Mouse (Mus musculus): ENCODE measurements at regions not wholly inside any gene's neighbourhood (a gene's known extent, or its start where the extent isn't known, plus 50 kb on each side); places are given as distances from the start of the nearest gene placed in this dataset.
"Not testable (repeated sequence)": the region's sequence is repeated elsewhere in the genome, so short reads cannot be mapped to it uniquely, and the experiment has no call there.

DNA sequence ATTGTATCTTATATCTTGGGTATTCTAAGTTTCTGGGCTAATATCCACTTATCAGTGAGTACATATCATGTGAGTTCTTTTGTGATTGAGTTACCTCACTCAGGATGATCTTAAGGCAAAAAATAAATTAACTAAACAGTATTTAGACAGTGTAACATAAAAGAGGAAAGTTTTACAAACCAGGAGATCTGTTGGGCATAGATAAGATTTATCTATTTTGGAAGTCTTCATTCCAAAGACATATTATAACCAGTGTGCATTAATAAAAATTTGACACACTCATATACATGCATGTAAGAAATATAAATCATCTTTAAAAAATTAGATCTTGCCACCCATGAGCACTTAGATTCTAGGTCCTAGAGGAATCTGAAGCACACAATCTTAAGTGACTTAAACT lies 343.9 kb upstream of the Fam174a start:
- H3K4me3 ChIP-seq: no peak overlapping the region
- no peak for ATAC-seq
- H3K27ac ChIP-seq: no peak overlapping the region
- no peaks in the 10 kb centered on the region for H3K36me3 ChIP-seq (ENCODE audit: poor library complexity, severe bottlenecking)
- H3K27me3 ChIP-seq: no peaks in the 10 kb centered on the region
- H3K9me3 ChIP-seq (replicated peaks): no peaks in the 10 kb centered on the region
- H3K4me1 ChIP-seq: no peaks in the 10 kb centered on the region
- H3K9ac ChIP-seq: no peak overlapping the region
- H3K4me2 ChIP-seq: no peak overlapping the region

DNA sequence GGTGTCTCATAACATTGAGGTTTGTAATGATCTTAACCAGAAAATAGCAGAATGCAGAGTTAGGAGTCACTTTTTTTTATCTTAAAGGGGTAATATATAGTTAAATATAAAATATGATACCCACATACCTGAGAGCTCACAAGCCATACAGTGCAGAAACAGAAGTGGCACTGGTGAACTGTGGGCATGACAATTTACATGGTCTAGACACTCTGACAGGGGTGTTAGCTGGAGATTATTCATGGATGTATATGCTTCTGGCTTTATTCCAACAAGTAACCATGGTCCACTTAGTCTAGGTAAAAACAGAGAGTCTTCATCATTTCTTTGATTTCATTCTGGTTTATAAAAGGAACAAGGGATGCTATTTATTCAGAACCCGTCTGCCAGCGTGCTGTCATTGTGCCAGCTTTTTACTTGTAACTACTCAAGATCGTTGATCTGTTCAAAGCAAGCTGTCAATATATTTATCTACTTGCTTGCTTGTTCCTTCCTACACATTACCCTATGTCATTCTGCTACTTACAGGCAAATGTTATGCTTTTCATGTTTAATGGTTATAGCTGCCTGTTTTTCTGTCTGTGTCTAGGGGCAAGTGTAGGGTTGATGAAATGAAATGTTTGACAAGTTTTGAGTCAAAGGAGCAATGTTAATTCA lies 343.2 kb upstream of the Fam174a start:
- 39% methylated on average over 3 of the region's 3 CpGs for WGBS
- Histone ChIP-seq H3K36me3 (ENCODE audit: poor library complexity, severe bottlenecking) (no peaks in the 10 kb centered on the region), H3K4me1 (no peaks in the 10 kb centered on the region), H3K9me3 (replicated peaks) (no peaks in the 10 kb centered on the region), H3K4me2 (no peak overlapping the region), H3K27ac (no peak overlapping the region), H3K4me3 (no peak overlapping the region), H3K27me3 (no peaks in the 10 kb centered on the region), H3K9ac (no peak overlapping the region)
- 0 out of 2 replicates have a peak, but pooled peaks have one; percentile 21 for ATAC-seq

DNA sequence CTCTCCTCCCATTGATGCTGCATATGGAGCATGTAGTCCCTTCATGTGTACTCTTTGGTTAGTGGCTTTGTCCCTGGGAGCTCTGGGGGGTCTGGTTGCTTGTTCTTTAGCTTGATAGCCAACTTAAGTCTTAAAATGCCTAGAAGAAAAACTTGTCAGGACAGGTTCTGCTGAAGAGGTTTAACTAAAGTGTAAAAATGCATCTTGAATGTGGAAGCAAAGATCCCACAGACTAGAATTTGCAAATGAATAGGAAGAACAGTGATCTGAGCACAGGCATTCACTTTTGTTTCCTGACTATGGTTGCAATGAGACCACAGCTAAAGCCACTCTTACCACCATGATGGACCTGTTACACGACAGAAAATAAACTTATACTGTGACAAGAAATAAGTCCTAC lies 320.1 kb upstream of the Fam174a start:
- no peak overlapping the region for H3K4me3 ChIP-seq
- no peak for ATAC-seq
- 0 out of 2 replicates have a peak, but pooled peaks cover 4% of the 10 kb centered on the region for H3K4me1 ChIP-seq
- H3K9ac ChIP-seq: no peak overlapping the region
- no peaks in the 10 kb centered on the region for H3K36me3 ChIP-seq (ENCODE audit: poor library complexity, severe bottlenecking)
- no peaks in the 10 kb centered on the region for H3K27me3 ChIP-seq
- 38% methylated on average over 1 of the region's 1 CpGs for WGBS
- H3K27ac ChIP-seq: no peak overlapping the region
- no peaks in the 10 kb centered on the region for H3K9me3 ChIP-seq (replicated peaks)
- no peak overlapping the region for H3K4me2 ChIP-seq

DNA sequence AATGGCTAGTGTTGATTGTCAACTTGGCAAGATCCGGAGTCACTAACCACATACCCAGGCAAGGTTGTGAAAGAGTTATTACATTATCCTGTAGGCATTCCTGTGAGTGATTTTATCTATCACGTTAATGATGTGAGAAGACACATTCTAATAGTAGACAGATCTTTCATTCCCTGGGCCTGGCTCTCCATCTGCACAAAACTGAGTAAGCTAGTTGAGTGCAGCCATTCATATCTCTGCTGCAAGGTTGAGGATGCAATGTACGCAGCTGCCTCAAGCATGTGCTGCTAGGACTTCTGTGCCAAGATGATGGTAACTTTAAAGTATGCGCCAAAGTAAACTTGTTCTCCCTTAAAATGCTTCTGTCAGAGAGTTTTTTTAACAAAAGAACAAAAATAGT lies 309.5 kb upstream of the Fam174a start:
- Histone ChIP-seq H3K4me3 (no peak overlapping the region), H3K4me1 (no peaks in the 10 kb centered on the region)
- no peak for ATAC-seq

DNA sequence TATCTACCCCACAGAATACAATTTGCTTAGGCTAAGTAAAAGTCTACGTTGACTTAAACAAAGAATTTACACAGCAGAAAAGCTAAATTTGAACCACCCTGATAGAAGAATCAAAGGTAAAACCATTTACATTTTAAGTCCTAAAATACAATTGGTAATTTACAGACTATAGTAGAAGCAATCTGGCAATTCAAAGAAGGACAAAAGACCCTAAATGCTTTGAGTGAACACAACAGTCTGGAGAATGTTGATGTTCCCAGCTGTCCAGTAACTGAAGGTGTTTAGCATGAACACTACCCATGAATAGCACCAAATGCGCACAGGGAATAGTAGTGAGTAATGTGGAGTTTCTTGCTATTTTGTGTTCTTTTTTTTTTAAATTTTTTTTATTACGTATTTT lies 282.8 kb upstream of the Fam174a start:
- no peaks in the 10 kb centered on the region for H3K4me1 ChIP-seq
- no peak overlapping the region for H3K4me2 ChIP-seq
- 83% methylated on average over 3 of the region's 3 CpGs for WGBS
- no peak overlapping the region for H3K4me3 ChIP-seq
- H3K9ac ChIP-seq: no peak overlapping the region
- H3K9me3 ChIP-seq (replicated peaks): no peaks in the 10 kb centered on the region
- no peak overlapping the region for H3K27ac ChIP-seq
- no peak for ATAC-seq
- no peaks in the 10 kb centered on the region for H3K27me3 ChIP-seq
- no peaks in the 10 kb centered on the region for H3K36me3 ChIP-seq (ENCODE audit: poor library complexity, severe bottlenecking)

More for the DNA sequence above, 309.5 kb upstream of the Fam174a start:
- Histone ChIP-seq H3K9ac (no peak overlapping the region), H3K4me2 (no peak overlapping the region), H3K9me3 (replicated peaks) (no peaks in the 10 kb centered on the region), H3K27ac (no peak overlapping the region), H3K27me3 (no peaks in the 10 kb centered on the region), H3K36me3 (ENCODE audit: poor library complexity, severe bottlenecking) (no peaks in the 10 kb centered on the region)
- WGBS: 91% methylated on average over 4 of the region's 4 CpGs

DNA sequence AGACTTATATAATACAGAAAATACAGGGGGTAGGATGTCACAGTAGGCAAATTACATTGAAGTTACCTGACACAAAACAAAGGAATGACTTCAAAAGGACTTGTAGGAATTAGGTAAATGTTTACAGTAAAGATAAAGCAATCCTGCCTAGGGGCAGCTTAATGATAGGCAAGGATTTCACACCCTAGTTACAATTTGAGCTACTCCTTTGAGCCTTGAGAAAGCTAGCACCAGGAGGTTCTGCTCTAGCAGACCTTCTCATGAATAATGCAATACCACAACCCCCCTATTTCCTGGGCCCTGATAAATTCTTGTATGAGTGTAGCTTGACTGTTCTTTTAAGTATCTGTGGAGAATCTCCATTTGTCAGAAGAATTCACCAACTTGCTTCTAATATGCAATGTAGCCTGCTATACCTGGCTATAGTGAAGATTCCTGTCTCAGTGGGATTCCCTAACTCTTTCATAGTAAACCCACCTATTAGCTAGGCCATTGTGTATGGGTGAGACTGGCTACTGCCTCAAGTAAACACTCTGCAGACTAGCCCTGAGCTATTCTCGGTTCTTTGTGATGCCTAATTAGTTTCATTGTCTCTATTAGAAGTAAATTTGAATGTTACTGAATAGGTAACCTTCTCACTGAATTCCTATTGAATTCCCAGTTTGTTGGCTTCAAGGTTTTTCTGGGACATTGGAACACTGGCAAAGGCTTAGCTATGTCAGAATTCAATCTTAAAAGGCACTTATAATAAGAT lies 279.6 kb upstream of the Fam174a start:
- H3K27me3 ChIP-seq; ATAC-seq; H3K27ac ChIP-seq; H3K9me3 ChIP-seq (replicated peaks); H3K9ac ChIP-seq; H3K4me1 ChIP-seq; H3K4me2 ChIP-seq; H3K36me3 ChIP-seq (ENCODE audit: poor library complexity, severe bottlenecking); H3K4me3 ChIP-seq: not testable (repeated sequence)
- 4% methylated on average over 1 of the region's 1 CpGs for WGBS

DNA sequence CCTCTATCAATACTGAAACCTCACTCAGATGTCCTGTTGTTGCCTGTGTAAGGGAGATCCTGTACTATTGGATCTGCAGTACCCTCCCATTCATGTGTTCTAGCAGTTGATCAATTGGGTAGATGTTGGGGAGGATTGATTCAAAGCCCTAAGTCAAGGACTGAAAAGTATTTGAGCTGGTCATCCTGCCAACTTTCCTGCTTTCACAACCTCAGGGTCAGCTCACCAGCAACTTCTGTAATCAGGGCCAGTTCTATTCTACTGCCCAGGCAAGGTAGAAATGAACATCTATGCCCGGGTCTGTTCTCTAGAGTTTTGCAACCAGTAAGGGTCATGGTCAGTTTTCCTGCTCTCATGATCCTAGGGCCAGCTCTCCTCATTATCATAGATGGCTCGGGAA lies 275.0 kb upstream of the Fam174a start:
- no peaks in the 10 kb centered on the region for H3K27me3 ChIP-seq
- no peak for ATAC-seq
- WGBS: 86% methylated on average over 2 of the region's 2 CpGs

DNA sequence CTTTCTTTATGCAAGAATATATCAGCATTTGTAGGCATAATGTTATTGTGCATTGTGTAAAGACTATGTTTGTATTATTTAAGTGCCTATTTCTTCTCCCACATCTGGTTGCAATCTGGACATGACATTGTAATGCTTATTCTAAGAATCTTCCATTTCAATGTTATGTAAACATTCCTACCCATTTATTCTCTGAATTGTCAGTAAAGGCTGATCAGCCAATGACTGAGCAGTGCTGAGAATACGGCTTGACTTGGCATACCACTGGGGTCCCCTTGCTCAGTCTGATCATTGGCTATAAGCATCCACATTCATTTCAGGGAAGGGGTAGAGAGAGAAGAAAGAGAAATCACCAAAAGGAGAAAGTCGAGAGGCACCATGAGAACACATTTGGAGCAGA lies 273.1 kb upstream of the Fam174a start:
- Histone ChIP-seq H3K36me3 (ENCODE audit: poor library complexity, severe bottlenecking) (no peaks in the 10 kb centered on the region), H3K9me3 (replicated peaks) (no peaks in the 10 kb centered on the region; the same call in 1 of the 2 replicates), H3K4me3 (no peak overlapping the region), H3K4me1 (no peaks in the 10 kb centered on the region), H3K27ac (no peak overlapping the region), H3K27me3 (no peaks in the 10 kb centered on the region), H3K9ac (no peak overlapping the region), H3K4me2 (no peak overlapping the region)
- no peak for ATAC-seq
- 82% methylated on average over 2 of the region's 2 CpGs for WGBS

More for the DNA sequence above, 275.0 kb upstream of the Fam174a start:
- H3K4me2 ChIP-seq: no peak overlapping the region
- H3K4me1 ChIP-seq: no peaks in the 10 kb centered on the region
- no peaks in the 10 kb centered on the region; the same call in 1 of the 2 replicates for H3K9me3 ChIP-seq (replicated peaks)
- H3K27ac ChIP-seq: no peak overlapping the region
- H3K4me3 ChIP-seq: no peak overlapping the region
- no peaks in the 10 kb centered on the region for H3K36me3 ChIP-seq (ENCODE audit: poor library complexity, severe bottlenecking)
- H3K9ac ChIP-seq: no peak overlapping the region

DNA sequence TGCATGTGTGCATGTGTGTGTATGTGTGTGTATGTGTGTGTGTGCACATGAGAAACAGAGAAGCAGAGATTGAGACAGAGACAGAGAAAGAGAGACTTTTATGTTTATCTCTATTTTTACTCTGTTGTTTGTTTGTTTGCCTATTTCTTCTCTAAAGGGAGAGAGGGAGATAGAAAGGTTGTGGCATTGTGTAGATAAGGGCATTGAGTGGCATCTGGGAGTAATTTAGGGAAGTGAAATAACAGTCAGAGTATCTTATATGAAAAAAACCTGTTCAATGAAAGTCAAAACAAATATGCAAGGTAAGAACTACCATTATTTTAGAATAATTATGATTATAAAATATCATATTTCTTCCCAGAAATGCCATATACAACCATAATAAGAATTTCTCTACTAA lies 270.1 kb upstream of the Fam174a start:
- no peak overlapping the region for H3K9ac ChIP-seq
- H3K4me3 ChIP-seq: no peak overlapping the region
- no peak overlapping the region for H3K4me2 ChIP-seq
- no peak overlapping the region for H3K27ac ChIP-seq
- H3K9me3 ChIP-seq (replicated peaks): no peaks in the 10 kb centered on the region
- H3K27me3 ChIP-seq: no peaks in the 10 kb centered on the region
- H3K4me1 ChIP-seq: no peaks in the 10 kb centered on the region
- H3K36me3 ChIP-seq (ENCODE audit: poor library complexity, severe bottlenecking): no peaks in the 10 kb centered on the region
- ATAC-seq: no peak

DNA sequence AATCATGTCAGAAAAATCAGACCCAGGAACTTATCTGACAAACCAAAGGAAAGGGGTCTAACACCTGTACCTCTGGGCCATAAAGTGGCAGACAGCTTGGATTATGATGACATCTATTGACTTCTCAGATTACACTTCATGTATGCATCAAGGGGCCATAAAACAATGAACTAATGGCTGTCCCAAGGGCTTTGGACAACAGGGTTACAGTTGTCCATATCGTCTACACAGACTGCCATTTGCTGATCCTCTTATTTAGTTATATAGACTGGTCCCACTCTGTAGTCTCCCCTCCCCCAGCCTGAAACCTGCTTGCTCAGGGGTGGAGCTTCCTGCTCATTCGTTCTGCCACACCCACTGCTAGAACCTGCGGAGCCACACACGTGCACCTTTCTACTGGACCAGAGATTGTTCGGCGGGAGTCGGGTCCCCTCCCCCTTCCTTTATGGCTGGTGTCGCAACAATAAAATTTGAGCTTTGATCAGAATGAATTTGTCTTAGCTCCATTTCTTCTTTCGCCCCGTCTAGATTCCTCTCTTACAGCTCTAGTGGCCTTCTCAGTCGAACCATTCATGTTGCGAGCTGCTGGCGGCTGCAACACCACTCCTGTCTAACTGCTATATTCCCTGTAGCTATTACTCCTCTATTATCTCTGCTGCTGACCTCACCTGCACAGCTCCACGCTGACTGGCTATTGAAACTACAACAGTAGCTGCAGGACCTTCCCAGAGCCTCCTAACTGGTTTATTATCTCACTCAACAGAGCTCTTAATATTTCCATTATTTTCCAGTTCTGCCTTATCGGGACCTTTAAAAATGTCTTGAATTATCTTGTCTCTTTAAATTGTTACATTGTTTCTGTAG lies 248.9 kb upstream of the Fam174a start:
- H3K9me3 ChIP-seq (replicated peaks): no peaks in the 10 kb centered on the region
- no peak for ATAC-seq
- no peak overlapping the region for H3K4me2 ChIP-seq
- no peak overlapping the region for H3K9ac ChIP-seq
- H3K36me3 ChIP-seq (ENCODE audit: poor library complexity, severe bottlenecking): no peaks in the 10 kb centered on the region
- no peaks in the 10 kb centered on the region for H3K4me1 ChIP-seq
- no peaks in the 10 kb centered on the region for H3K27me3 ChIP-seq
- H3K4me3 ChIP-seq: no peak overlapping the region
- 86% methylated on average over 10 of the region's 15 CpGs for WGBS
- H3K27ac ChIP-seq: no peak overlapping the region

DNA sequence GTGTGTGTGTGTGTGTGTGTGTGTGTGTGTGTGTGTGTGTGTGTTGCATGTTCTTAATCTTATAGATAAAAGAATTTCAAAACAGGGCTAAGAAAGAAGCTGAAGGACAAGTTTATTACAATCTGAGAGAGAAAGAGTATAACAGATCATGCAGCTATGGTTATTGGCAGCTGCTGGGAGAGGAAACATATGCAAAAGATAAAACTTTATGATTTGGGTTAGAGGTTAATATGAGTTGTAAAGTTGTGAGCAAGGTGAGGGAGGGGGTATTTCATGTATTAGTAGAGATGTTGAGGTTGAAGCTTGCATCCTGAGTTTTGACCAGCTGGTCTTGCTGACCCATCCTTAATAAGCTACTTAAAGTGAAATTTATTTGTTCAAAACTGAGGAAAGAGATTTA lies 247.8 kb upstream of the Fam174a start:
- H3K4me2 ChIP-seq: no peak overlapping the region
- H3K27me3 ChIP-seq: no peaks in the 10 kb centered on the region
- no peak overlapping the region for H3K27ac ChIP-seq
- no peak overlapping the region for H3K9ac ChIP-seq
- H3K4me1 ChIP-seq: no peaks in the 10 kb centered on the region
- no peaks in the 10 kb centered on the region for H3K9me3 ChIP-seq (replicated peaks)
- ATAC-seq: no peak
- no peaks in the 10 kb centered on the region for H3K36me3 ChIP-seq (ENCODE audit: poor library complexity, severe bottlenecking)
- H3K4me3 ChIP-seq: no peak overlapping the region

DNA sequence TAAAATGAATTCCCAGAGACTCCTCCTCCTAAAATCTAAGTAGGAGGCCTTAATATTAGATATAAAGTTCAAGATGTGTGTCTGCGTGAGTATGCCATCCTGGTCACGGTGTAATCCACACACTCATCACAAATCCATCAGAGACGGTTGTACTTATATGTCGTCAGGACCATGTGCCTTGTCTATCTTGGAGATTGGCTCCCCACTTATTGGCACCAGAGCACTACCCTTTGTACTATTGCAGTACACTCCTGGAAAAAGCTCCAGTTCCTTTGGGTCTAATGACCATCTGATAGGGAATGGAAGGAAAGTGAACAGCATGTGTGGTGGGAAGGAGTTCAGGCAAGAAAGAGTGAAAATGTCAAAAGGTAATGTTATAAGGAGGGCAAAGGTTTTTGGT lies 247.4 kb upstream of the Fam174a start:
- Histone ChIP-seq H3K4me3 (no peak overlapping the region), H3K4me2 (no peak overlapping the region), H3K36me3 (ENCODE audit: poor library complexity, severe bottlenecking) (no peaks in the 10 kb centered on the region), H3K4me1 (no peaks in the 10 kb centered on the region), H3K27ac (no peak overlapping the region), H3K9me3 (replicated peaks) (no peaks in the 10 kb centered on the region), H3K9ac (no peak overlapping the region), H3K27me3 (no peaks in the 10 kb centered on the region)
- no peak for ATAC-seq
- WGBS: 94% methylated on average over 4 of the region's 4 CpGs

All from forebrain, embryonic 13.5 days (tissue).